Mouse (Mus musculus) ES-Bruce4 (cell line): ENCODE results near the gene Ccl24.

Experiments
- CTCF ChIP-seq: IDR thresholded peaks from one replicate; pipeline ENCODE4 v1.8.1; 2011; ENCODE audit warnings: low read depth, low read length
- POLR2A ChIP-seq: IDR thresholded peaks from one replicate; pipeline ENCODE4 v1.8.1; 2011; ENCODE audit warnings: low read length; ENCODE audit not compliant: insufficient read depth

- TF ChIP-seq POLR2A (no peak), CTCF (peak; percentile 19)
Measured at GRCm38 (mm10) chr5:135529310-135529709, 43.5 kb downstream of the Ccl24 start.
